Mouse (Mus musculus) cerebellum, adult 2 months (tissue): Measurements from ENCODE around the gene Mns1.

Experiments
- CTCF ChIP-seq: fragments of 200-500 bp; IDR thresholded peaks from 2 replicates; pipeline ENCODE4 v1.5.1; 2011; ENCODE audit warnings: low read depth, mild to moderate bottlenecking, control low read depth, low read length, moderate library complexity, borderline replicate concordance; ENCODE audit not compliant: insufficient read depth
- POLR2A ChIP-seq: fragments of 200-500 bp; IDR thresholded peaks from 2 replicates; pipeline ENCODE4 v1.6.1; 2011; ENCODE audit warnings: low read length, control low read depth, borderline replicate concordance; ENCODE audit not compliant: insufficient read depth

DNA sequence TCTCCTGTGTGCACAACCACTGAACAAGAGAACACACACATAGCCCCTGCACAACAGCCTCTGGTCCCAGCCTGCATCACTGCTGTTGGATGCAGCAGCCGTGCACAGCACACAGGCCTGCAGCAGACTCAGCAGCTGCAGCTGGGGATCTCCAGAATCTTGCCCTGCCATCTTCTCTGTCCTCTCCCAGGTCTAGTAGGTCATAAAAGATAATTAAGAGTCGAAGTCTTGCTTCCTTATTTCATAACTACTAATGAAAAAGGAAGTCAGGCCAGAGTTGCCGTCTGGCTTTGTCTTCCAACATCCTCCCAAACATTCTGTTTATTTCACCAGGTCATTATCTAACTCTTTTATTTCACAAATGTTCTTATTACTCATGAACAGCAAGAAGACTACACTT, 23.0 kb downstream of the Mns1 start:
- TF ChIP-seq POLR2A = no peak
- TF ChIP-seq CTCF = no peak
